ENCODE assay signal across 26 mouse cellular contexts in genomic region chr13:114074471-114074870, GRCm38 (mm10).
A peak's percentile ranks its signal among the peaks of the same experiment; 100 is the strongest.
DNase-seq lines count a peak whose midpoint lies in the region; ATAC-seq lines count a peak whose summit lies in the region.
"Had no signal": no experiment of that assay in that cellular context is flagged by ENCODE, and none has a peak within 500 bp of the region (broad histone marks: within the 10 kb centered on the region; RNA-seq: fewer than 3 reads in every experiment).

No protein-coding gene starts in this region.

- no peaks in the 10 kb centered on the region for H3K9me3 ChIP-seq in midbrain, embryonic 10.5 days (replicated peaks)
- no peaks in the 10 kb centered on the region for H3K9me3 ChIP-seq in midbrain, embryonic 16.5 days (replicated peaks; ENCODE audit: control insufficient read depth, low read length, poor library complexity, severe bottlenecking)
- no peaks in the 10 kb centered on the region for H3K9me3 ChIP-seq in midbrain, embryonic 12.5 days
- H3K9me3 ChIP-seq: embryonic facial prominence, embryonic 13.5 days; heart, embryonic 15.5 days; hindbrain, embryonic 13.5 days; limb, embryonic 12.5 days had no signal

- H3K4me2 ChIP-seq in midbrain, embryonic 16.5 days (ENCODE audit: low read length): no peak overlapping the region
- H3K4me2 ChIP-seq in midbrain, embryonic 12.5 days (replicated peaks): no peak overlapping the region
- H3K4me2 ChIP-seq: embryonic facial prominence, embryonic 13.5 days; heart, embryonic 15.5 days; hindbrain, embryonic 13.5 days; limb, embryonic 12.5 days had no signal

- no peak overlapping the region for H3K9ac ChIP-seq in midbrain, embryonic 16.5 days (ENCODE audit: low read depth, low read length)
- no peak overlapping the region for H3K9ac ChIP-seq in midbrain, embryonic 12.5 days (replicated peaks)
- H3K9ac ChIP-seq: embryonic facial prominence, embryonic 13.5 days; heart, embryonic 15.5 days; hindbrain, embryonic 13.5 days; limb, embryonic 12.5 days had no signal

- H3K27me3 ChIP-seq in midbrain, embryonic 10.5 days (ENCODE audit: low read depth, poor library complexity, severe bottlenecking): no peaks in the 10 kb centered on the region
- no peaks in the 10 kb centered on the region for H3K27me3 ChIP-seq in midbrain, embryonic 16.5 days (ENCODE audit: control insufficient read depth, insufficient read depth, low read depth, low read length)
- H3K27me3 ChIP-seq in midbrain, embryonic 12.5 days: no peaks in the 10 kb centered on the region; the same call in 1 of the 2 replicates
- H3K27me3 ChIP-seq: CH12.LX; embryonic facial prominence, embryonic 13.5 days; heart, embryonic 15.5 days; hindbrain, embryonic 13.5 days; limb, embryonic 12.5 days; Patski had no signal

- H3K4me3 ChIP-seq in midbrain, embryonic 10.5 days: no peak overlapping the region
- H3K4me3 ChIP-seq in midbrain, embryonic 16.5 days (ENCODE audit: low read depth, low read length): no peak overlapping the region
- H3K4me3 ChIP-seq in midbrain, embryonic 12.5 days: no peak overlapping the region
- H3K4me3 ChIP-seq: embryonic facial prominence, embryonic 13.5 days; erythroblast, embryonic 14.5 days; heart, embryonic 15.5 days; hindbrain, embryonic 13.5 days; left cerebral cortex, adult 2 months; limb, embryonic 12.5 days had no signal

- H3K36me3 ChIP-seq in midbrain, embryonic 10.5 days: no peaks in the 10 kb centered on the region
- H3K36me3 ChIP-seq in midbrain, embryonic 16.5 days (ENCODE audit: control insufficient read depth, insufficient read depth, low read length): no peaks in the 10 kb centered on the region
- H3K36me3 ChIP-seq in midbrain, embryonic 12.5 days: no peaks in the 10 kb centered on the region
- H3K36me3 ChIP-seq: embryonic facial prominence, embryonic 13.5 days; heart, embryonic 15.5 days; hindbrain, embryonic 13.5 days; limb, embryonic 12.5 days had no signal

- H3K27ac ChIP-seq in midbrain, embryonic 10.5 days (replicated peaks): no peak overlapping the region; the same call in 1 of the 2 replicates
- H3K27ac ChIP-seq in midbrain, embryonic 16.5 days (ENCODE audit: low read length): no peak overlapping the region
- no peak overlapping the region for H3K27ac ChIP-seq in midbrain, embryonic 12.5 days (replicated peaks)
- H3K27ac ChIP-seq: embryonic facial prominence, embryonic 13.5 days; heart, embryonic 15.5 days; hindbrain, embryonic 13.5 days; left cerebral cortex, adult 2 months; limb, embryonic 12.5 days; stomach, postnatal 0 days had no signal

- WGBS in midbrain, embryonic 10.5 days: 21% methylated on average over 8 of the region's 8 CpGs
- WGBS in midbrain, embryonic 16.5 days: 12% methylated on average over 8 of the region's 8 CpGs
- 13% methylated on average over 8 of the region's 8 CpGs for WGBS in midbrain, embryonic 12.5 days

- DNase-seq in midbrain, embryonic 10.5 days (ENCODE audit: low spot score): peak; percentile 25
- peak; percentile 30 for DNase-seq in retina, adult 2 months (ENCODE audit: low read depth, low spot score)
- DNase-seq in urinary bladder, adult 2 months (ENCODE audit: low spot score): no peak
- DNase-seq in MN1 (ENCODE audit: low spot score): no peak
- DNase-seq: adrenal gland, postnatal 14 days; cerebellum, adult 18-20 months; cerebellum, postnatal 10 days; heart, postnatal 36 days; kidney, postnatal 25 days; lung, postnatal 36 days; right cerebral cortex, postnatal 4 days; thymus, adult 2 months; thymus, postnatal 36 days had no signal

- peaks cover 41% of the 10 kb centered on the region for H3K4me1 ChIP-seq in midbrain, embryonic 10.5 days
- H3K4me1 ChIP-seq in midbrain, embryonic 16.5 days (ENCODE audit: control insufficient read depth, insufficient read depth, low read length): no peaks in the 10 kb centered on the region
- peaks cover 26% of the 10 kb centered on the region for H3K4me1 ChIP-seq in midbrain, embryonic 12.5 days
- H3K4me1 ChIP-seq: heart, embryonic 15.5 days; limb, embryonic 12.5 days had no signal

- ATAC-seq in midbrain, embryonic 16.5 days: no peak
- peak; percentile 55 for ATAC-seq in midbrain, embryonic 12.5 days (ENCODE audit: low FRiP score, low read depth)
- ATAC-seq: forebrain, embryonic 16.5 days; intestine, postnatal 0 days; Patski had no signal

Comparison
In these comparisons a context has a peak if more than half of its experiments do, and no peak if none do; other contexts are left out.
1. DNase-seq: peak in midbrain, embryonic 10.5 days (single experiment) and retina, adult 2 months (single experiment); none in urinary bladder, adult 2 months (single experiment) and MN1 (single experiment).